Comparison of ENCODE assay signal across 19 mouse cellular contexts in the genomic region with DNA sequence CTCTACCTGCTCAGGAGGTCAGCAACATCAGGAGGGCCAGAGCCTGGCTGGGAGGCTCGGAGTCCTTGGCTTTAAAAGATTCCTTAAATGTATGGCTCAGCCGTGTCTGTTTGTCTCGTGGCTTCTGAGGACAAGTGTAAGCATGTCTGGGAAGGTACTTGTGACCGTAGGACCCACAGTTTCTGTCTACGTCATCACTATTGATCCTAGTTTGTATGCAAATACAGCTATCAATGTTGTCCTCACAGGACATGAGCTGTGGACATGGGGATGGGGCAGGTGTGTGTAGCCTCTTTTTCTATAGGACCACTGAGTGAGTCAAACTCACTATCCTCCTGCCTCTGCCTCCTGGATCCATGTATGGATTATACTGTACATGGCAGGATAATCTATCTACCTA. TPM values are rescaled to one million over a fixed set of nuclear protein-coding genes. Genes with fewer than 3 reads are reported as not detected.
"Had no signal": no experiment of that assay in that cellular context is flagged by ENCODE, and none has a peak within 500 bp of the region (broad histone marks: within the 10 kb centered on the region; RNA-seq: fewer than 3 reads in every experiment).

No protein-coding gene starts in this region.

- H3K4me3 ChIP-seq: neural tube, embryonic 13.5 days; neural tube, embryonic 15.5 days; stomach, embryonic 15.5 days had no signal

- DNase-seq: retina, postnatal 1 day; right cerebral cortex, adult 18-20 months; right cerebral cortex, postnatal 14 days; right cerebral cortex, postnatal 25 days; right cerebral cortex, postnatal 4 days; spleen, adult 18-20 months; thymus, adult 18-20 months; thymus, adult 2 months; thymus, postnatal 14 days; thymus, postnatal 25 days; thymus, postnatal 36 days; thymus, postnatal 4 days had no signal

- H3K27ac ChIP-seq: neural tube, embryonic 13.5 days; neural tube, embryonic 15.5 days; stomach, embryonic 15.5 days; stomach, postnatal 0 days had no signal

- H3K9ac ChIP-seq: neural tube, embryonic 13.5 days; neural tube, embryonic 15.5 days; stomach, embryonic 15.5 days had no signal

- H3K4me2 ChIP-seq: neural tube, embryonic 13.5 days; neural tube, embryonic 15.5 days; stomach, embryonic 15.5 days had no signal

- H3K27me3 ChIP-seq: neural tube, embryonic 13.5 days; neural tube, embryonic 15.5 days had no signal

- H3K9me3 ChIP-seq: neural tube, embryonic 13.5 days; neural tube, embryonic 15.5 days; stomach, embryonic 15.5 days had no signal

- H3K36me3 ChIP-seq: neural tube, embryonic 13.5 days; neural tube, embryonic 15.5 days; stomach, embryonic 15.5 days had no signal

RNA-seq across cellular contexts. Expression of a gene that starts 4.8 kb away (rescaled TPM):
- total RNA-seq: neutrophil, adult 5-6 weeks had no signal
- polyA plus RNA-seq: neural tube, embryonic 13.5 days; neural tube, embryonic 15.5 days had no signal

RNA-seq across cellular contexts. Expression of a gene that starts 28.7 kb away (rescaled TPM):
- total RNA-seq: neutrophil, adult 5-6 weeks had no signal
- polyA plus RNA-seq: spleen, adult 2 months; stomach, postnatal 0 days; urinary bladder, adult 2 months had no signal
